Mouse (Mus musculus) hindbrain, postnatal 0 days (tissue): Measurements from ENCODE around the gene E430018J23Rik. TPM values are rescaled to one million over a fixed set of nuclear protein-coding genes. Genes with fewer than 3 reads are reported as not detected.
"Not testable (repeated sequence)": the region's sequence is repeated elsewhere in the genome, so short reads cannot be mapped to it uniquely, and the experiment has no call there.

Source experiments
- ATAC-seq: fragments of 200-750 bp; cut with Nextera tagmentation; 2 replicates; pipeline ENCODE4 v1.8.0; 2017; ENCODE audit warnings: mild to moderate bottlenecking, moderate TSS enrichment, moderate library complexity
- DNase-seq: peaks from one replicate; pipeline ENCODE4 v3.0.0-alpha.2; 2015; ENCODE audit warnings: low spot score
- H3K27ac ChIP-seq: fragments of 300-500 bp; sonication (generic); 2 replicates; pipeline ENCODE4 v1.5.1; 2014; ENCODE audit warnings: mild to moderate bottlenecking
- H3K27me3 ChIP-seq: fragments of 300-500 bp; sonication (generic); 2 replicates; pipeline ENCODE4 v1.6.1; 2014; ENCODE audit warnings: low read length, mixed read lengths; ENCODE audit not compliant: insufficient read depth
- H3K36me3 ChIP-seq: fragments of 300-500 bp; sonication (generic); 2 replicates; pipeline ENCODE4 v1.6.1; 2014; ENCODE audit warnings: low read length, mixed read lengths; ENCODE audit not compliant: insufficient read depth
- H3K4me1 ChIP-seq: fragments of 300-500 bp; sonication (generic); 2 replicates; pipeline ENCODE4 v1.6.1; 2014; ENCODE audit warnings: antibody characterized with exemption, low read length, mixed read lengths; ENCODE audit not compliant: insufficient read depth
- H3K4me2 ChIP-seq: fragments of 300-500 bp; sonication (generic); 2 replicates; pipeline ENCODE4 v1.6.1; 2014; ENCODE audit warnings: low read depth, mild to moderate bottlenecking, low read length, moderate library complexity, mixed read lengths
- H3K4me3 ChIP-seq: fragments of 300-500 bp; sonication (generic); 2 replicates; pipeline ENCODE4 v1.5.1; 2014; ENCODE audit warnings: low read length
- H3K9ac ChIP-seq: fragments of 300-500 bp; sonication (generic); replicated peaks from 2 replicates; pipeline ENCODE4 v1.6.1; 2014; ENCODE audit warnings: mild to moderate bottlenecking, low read length, moderate library complexity, mixed read lengths
- H3K9me3 ChIP-seq: fragments of 300-500 bp; sonication (generic); 2 replicates; pipeline ENCODE4 v1.6.1; 2016; ENCODE audit warnings: low read length, mixed read lengths
- CTCF ChIP-seq: IDR thresholded peaks from 2 replicates; pipeline ENCODE4 v1.5.1; 2016; ENCODE audit warnings: antibody characterized with exemption, control low read depth, low read depth
- WGBS: fragments of 180-500 bp; shearing (Covaris S2); extraction: QIAGEN DNeasy Blood & Tissue Kit; methylation state at CpG from one replicate; pipeline ENCODE4 v1.1.7; 2014; 5-methylcytosine and 5-hydroxymethylcytosine counted together
- polyA plus RNA-seq: library from polyadenylated mRNA; unstranded; fragments of >200 nt; fragmentation: Nextera tagmentation; extraction: Ambion mirVana; gene quantifications from 2 replicates; pipeline ENCODE4 v1.2.1, GENCODE M21; 2015
- total RNA-seq: library from RNA; depleted of rRNA; stranded (reverse); fragments of >200 nt; gene quantifications from 2 replicates; pipeline ENCODE4 v1.2.3, GENCODE M21; 2014

E430018J23Rik gene
- total and polyA plus RNA-seq, 2 experiments from 2014 or later, result 2.2 to 13.8 TPM

GRCm38 (mm10) chr7:127421388-127422191 is 28.2 kb upstream of the E430018J23Rik start, which contains the start of gene Zfp688:
Gene Zfp688 (minus strand): TSS chr7:127422068.
- peak within 1 kb of the TSS; percentile 87 for H3K4me3 ChIP-seq
- H3K4me2 ChIP-seq, result peak within 1 kb of the TSS; percentile 100
- ATAC-seq, result peak; percentile 95
- TF ChIP-seq CTCF, result peak; percentile 35
- WGBS, result 1% methylated on average over 48 of the region's 48 CpGs
- H3K36me3 ChIP-seq, result no peaks in the 10 kb centered on the region
- H3K4me1 ChIP-seq, result no peaks in the 10 kb centered on the region; the same call in 1 of the 2 replicates
- H3K9me3 ChIP-seq, result no peaks in the 10 kb centered on the region
- peak; percentile 95 for DNase-seq
- H3K27ac ChIP-seq, result peak within 1 kb of the TSS; percentile 86
- peak within 1 kb of the TSS; percentile 84 for H3K9ac ChIP-seq
- H3K27me3 ChIP-seq, result no peaks in the 10 kb centered on the region

GRCm38 (mm10) chr7:127411418-127411817 is 18.0 kb upstream of the E430018J23Rik start:
- H3K4me1 ChIP-seq, result no peaks in the 10 kb centered on the region
- no peak overlapping the region for H3K9ac ChIP-seq
- H3K9me3 ChIP-seq, result no peaks in the 10 kb centered on the region
- 78% methylated on average over 2 of the region's 2 CpGs for WGBS
- H3K4me2 ChIP-seq, result no peak overlapping the region
- no peak overlapping the region for H3K4me3 ChIP-seq
- ATAC-seq, result no peak
- no peak overlapping the region for H3K27ac ChIP-seq
- no peak for DNase-seq
- TF ChIP-seq CTCF, result no peak
- H3K36me3 ChIP-seq, result no peaks in the 10 kb centered on the region
- no peaks in the 10 kb centered on the region for H3K27me3 ChIP-seq

GRCm38 (mm10) chr7:127406002-127406987 is 12.9 kb upstream of the E430018J23Rik start, which contains the start of gene Zfp764:
Gene Zfp764 (minus strand): TSS chr7:127406822.
- peak; percentile 88 for TF ChIP-seq CTCF
- H3K9me3 ChIP-seq, H3K36me3 ChIP-seq, H3K4me1 ChIP-seq, H3K27me3 ChIP-seq: not testable (repeated sequence)
- Histone ChIP-seq H3K27ac (peak within 1 kb of the TSS; percentile 82), H3K4me3 (peak within 1 kb of the TSS; percentile 46), H3K4me2 (peak within 1 kb of the TSS; percentile 72), H3K9ac (peak within 1 kb of the TSS; percentile 65)
- peak; percentile 92 for ATAC-seq
- 7% methylated on average over 40 of the region's 40 CpGs for WGBS
- peak; percentile 93 for DNase-seq

GRCm38 (mm10) chr7:127404101-127404500 is 10.7 kb upstream of the E430018J23Rik start:
- not testable (repeated sequence) for H3K36me3 ChIP-seq, H3K27me3 ChIP-seq, H3K4me2 ChIP-seq, H3K9ac ChIP-seq, H3K4me3 ChIP-seq, ATAC-seq, H3K9me3 ChIP-seq, H3K27ac ChIP-seq, H3K4me1 ChIP-seq, DNase-seq
- 98% methylated on average over 6 of the region's 6 CpGs for WGBS

GRCm38 (mm10) chr7:127402980-127403379 is 9.6 kb upstream of the E430018J23Rik start:
- Histone ChIP-seq H3K4me3 (no peak overlapping the region), H3K4me2 (no peak overlapping the region), H3K4me1 (no peaks in the 10 kb centered on the region), H3K9ac (no peak overlapping the region), H3K9me3 (no peaks in the 10 kb centered on the region), H3K36me3 (no peaks in the 10 kb centered on the region), H3K27ac (no peak overlapping the region), H3K27me3 (no peaks in the 10 kb centered on the region)
- ATAC-seq (no peak), DNase-seq (no peak)
- TF ChIP-seq CTCF, result no peak
- WGBS, result 41% methylated on average over 2 of the region's 2 CpGs

- H3K9me3 ChIP-seq, result no peaks in the 10 kb centered on the region
- no peak overlapping the region for H3K9ac ChIP-seq
- H3K4me2 ChIP-seq, result no peak overlapping the region
- no peaks in the 10 kb centered on the region for H3K4me1 ChIP-seq
- no peaks in the 10 kb centered on the region for H3K36me3 ChIP-seq
- H3K27ac ChIP-seq, result no peak overlapping the region
- no peak for TF ChIP-seq CTCF
- H3K27me3 ChIP-seq, result no peaks in the 10 kb centered on the region
- H3K4me3 ChIP-seq, result no peak overlapping the region
- 62% methylated on average over 3 of the region's 3 CpGs for WGBS
- DNase-seq (no peak), ATAC-seq (no peak)
Observed at GRCm38 (mm10) chr7:127400355-127400754, 6.9 kb upstream of the E430018J23Rik start.
